Mouse (Mus musculus): ENCODE measurements around the gene Catsperg2. TPM values are rescaled to one million over a fixed set of nuclear protein-coding genes. Genes with fewer than 3 reads are reported as not detected.
"Not testable (repeated sequence)": the region's sequence is repeated elsewhere in the genome, so short reads cannot be mapped to it uniquely, and the experiment has no call there.

Catsperg2 gene
- total RNA-seq (2022) = not detected

DNA sequence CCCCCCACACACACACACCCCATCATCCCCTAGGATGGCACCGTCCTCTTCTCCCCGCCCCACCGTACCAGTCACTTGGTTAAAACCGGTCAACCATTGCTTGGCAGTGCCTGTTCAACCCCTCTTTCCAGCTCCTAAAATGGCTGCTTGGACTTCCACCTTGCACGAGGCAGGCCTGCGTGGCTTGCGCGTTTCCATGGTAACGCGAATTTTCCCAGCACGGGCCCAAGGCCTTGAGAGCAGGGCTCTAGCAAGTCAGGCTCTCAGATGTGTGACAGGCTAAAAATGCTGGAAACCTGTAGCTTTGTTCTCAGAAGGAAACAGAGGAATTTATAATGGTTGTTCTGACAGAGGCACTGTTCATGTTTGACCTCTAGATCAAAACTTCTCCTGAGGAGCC lies at the start of gene Catsperg2:
Catsperg2 (minus strand) TSS at position 173 of the 400 bp plus-strand sequence.
- DNase-seq (ENCODE audit: low spot score in 2 of 2) = not testable (repeated sequence)

DNA sequence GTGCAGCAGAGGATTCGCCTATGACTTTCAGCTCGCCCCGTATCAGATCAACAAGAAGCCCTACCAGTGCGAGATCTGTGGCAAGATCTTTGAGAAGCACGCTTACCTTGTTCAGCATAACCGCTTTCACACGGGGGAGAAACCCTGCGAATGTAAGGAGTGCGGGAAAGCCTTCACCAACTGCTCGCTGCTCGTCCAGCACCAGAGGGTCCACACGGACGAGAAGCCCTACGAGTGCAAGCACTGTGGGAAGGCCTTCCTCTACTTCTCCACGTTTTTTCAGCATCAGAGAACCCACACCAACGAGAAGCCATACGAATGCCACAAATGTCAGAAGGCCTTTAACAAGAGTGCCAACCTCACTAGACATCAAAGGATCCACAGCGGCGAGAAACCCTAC lies 49.7 kb upstream of the Catsperg2 start:
- DNase-seq (ENCODE audit: low spot score in 2 of 2) = no peak

DNA sequence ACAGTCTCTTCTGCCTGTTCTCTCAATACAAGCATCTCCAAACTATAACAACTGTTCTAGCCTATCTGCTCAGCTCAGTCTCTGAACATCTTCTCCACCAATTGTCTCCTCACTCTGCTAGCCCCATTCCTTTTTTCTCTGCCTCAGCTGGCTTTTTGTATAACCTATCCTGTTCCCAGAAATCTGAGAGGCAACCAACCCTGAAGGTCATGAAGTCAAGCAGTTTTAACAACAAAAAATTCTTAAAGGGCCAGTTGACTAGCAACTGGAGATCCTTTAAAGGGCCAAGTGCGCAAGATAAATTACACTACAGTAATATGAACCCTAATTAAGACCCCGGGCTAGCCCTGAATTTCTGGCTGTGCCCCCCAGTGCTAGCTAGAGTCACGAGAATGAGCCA lies 47.5 kb upstream of the Catsperg2 start:
- DNase-seq (ENCODE audit: low spot score in 2 of 2) = no peak

DNA sequence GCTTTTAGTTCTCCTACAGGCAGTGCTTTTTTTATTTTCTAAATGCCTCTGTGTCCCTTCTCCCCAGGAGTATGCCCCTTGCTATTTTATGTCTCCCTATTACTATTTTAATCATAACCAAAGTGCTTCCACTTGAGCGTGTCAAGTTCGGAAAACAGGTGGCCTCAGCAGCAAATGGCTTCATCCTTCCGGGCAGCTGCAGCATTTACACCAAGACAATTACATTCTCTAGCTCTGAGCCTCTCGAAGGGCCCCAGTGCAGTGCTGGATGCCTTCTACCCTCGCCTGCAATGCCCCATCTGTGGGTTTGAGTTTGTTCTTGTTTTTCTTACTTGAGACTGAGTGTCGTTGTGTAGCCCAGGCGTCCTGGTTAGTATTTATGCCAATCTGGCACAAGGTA lies 46.7 kb upstream of the Catsperg2 start:
- DNase-seq (ENCODE audit: low spot score in 2 of 2) = no peak

DNA sequence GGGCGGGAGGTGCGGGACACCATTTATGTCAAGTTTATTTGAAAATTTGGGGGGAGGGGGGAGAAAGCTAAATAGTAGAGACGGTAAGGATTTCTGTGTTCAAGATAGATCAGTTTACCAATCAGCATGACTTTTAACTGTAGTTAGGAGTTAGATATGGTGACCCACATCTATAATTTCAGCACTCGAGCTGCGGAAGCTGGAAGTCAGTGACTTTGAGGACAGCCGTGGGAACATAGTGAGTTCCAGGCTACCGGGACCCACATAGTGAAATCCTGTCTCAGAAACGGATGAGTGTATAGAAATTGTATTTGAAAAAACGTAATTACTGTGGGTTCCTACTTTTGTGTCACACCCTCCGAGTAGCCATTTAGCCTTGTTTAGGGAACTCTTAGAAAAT lies 42.1 kb upstream of the Catsperg2 start:
- no peak for DNase-seq (ENCODE audit: low spot score in 2 of 2)

DNA sequence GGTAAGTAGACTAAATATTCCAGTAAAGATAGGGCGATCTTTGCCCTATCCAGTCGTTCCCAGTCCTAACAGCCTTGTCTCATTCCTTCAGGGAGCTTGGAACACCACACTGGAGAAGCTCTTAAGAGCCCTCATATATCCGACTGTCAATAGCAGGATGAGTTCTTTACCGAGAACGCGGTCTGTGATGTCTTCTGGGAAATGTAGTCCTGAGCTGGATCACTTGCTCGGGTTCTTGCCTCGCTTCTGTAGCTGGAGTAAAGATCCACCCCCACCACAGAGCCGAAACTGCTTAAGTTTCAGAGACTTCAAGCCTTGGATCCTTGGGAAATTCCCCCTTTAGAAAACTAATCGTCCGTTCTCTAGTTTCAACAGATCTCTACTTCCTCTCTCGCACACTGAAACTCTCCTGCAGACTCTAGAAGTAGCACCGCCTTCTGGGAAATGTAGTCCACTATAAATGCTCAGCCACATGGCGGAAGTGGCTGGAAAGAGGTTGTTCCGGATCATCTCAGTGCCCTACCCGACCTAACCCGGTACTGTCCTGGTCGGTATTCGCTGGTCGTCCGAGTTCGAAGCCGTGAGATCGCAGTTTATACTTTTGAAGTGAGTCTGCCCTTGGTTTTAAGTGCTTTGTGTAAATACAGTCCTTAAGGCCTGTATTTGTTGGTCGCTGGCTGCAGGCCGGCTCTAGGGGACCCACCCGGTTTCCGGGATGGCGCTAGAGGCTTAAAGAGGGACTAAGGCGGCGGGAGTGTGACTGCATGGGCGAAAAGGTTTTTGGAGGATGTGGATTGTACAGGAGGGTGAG lies 41.5 kb upstream of the Catsperg2 start, which contains the start of gene Zfp84:
Zfp84 (plus strand) TSS at position 463 of the 811 bp plus-strand sequence.
- DNase-seq (ENCODE audit: low spot score in 2 of 2) = peak; percentile 80 to 82

DNA sequence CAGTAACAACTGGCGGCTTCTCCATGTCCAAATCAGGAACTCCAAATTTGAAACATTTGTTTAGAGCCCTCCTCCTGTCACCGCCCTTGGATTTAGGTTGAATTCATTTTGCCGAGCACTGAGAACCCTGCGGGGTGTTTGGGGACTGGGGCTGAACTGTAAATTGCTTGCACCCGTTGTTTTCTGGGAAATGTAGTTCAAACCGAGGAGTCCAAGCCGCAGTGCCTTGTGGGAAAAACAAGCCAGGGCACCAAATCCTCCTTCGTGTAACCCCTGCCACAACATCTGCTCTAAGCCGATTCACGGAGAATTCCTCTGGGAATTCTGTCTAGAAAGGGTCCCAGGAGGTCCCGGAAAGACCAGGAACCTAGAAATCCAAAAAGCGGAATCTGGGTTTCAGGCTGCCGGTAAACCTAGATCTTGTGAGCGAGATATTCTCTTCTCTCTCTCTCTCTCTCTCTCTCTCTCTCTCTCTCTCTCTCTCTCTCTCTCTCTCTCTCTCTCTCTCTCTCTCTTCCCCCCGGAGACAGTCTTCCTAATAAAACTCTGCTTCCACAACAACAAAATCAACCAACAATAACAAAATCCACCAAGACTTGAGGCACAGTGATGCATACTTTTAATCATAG lies 40.3 kb upstream of the Catsperg2 start:
- DNase-seq (ENCODE audit: low spot score in 2 of 2) = peak; percentile 64 to 66

DNA sequence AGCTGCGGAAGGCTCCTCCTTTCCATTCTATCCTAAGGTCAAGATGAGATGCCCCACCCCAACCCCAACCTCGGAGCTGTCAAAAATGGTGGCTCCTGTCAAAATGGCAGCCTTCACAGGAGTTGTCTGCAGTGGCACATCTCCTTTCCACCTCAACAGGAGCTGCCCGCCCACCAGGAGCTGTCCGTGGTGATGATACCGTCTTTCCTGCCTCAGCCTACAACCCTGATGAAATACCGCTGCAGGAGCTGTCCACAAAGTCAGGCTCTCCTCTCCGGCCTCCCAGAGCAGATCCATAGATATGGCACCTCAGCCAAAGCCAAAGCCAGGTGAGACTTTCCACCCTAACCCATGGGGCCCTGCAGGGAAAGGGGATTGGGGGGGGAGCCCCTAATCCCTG lies 37.9 kb upstream of the Catsperg2 start:
- no peak for DNase-seq (ENCODE audit: low spot score in 2 of 2)

DNA sequence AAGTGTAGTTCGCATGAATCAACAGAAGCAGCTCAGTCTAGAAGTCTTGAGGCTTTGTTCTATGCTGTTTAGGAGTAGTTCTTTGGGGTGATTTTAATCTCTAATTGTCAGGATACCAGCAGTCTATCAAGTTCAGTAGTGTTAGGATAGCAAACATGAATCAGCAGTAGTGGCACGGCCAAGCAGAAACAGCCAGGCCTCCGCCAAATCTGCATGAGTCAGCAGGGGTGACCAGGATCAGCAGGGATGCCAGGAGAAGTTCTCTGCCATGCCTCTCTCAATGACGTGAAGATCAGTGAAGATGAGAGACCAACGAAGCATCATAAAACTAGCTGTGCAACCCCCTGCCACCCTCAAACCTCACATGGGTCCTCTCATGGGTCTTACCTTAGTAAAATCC lies 33.6 kb upstream of the Catsperg2 start:
- DNase-seq (ENCODE audit: low spot score in 2 of 2) = no peak

DNA sequence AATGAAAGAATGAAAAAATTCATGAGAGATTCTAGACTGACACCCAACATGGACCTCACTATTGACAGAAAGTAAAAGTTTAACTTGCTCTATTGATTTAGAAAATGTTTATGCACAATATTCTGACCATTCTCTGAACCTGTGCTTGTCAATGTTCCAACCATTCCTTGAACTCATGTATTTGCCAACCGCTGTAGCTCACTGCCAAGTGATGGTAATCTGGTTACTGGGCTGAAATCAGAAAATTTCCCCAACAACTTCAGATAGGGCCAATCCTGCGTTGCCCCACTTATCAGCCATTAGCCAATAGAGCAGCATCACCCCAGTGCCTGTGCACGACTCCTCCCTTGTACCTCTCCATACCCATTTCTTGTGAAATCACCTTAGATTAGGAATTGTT lies 15.4 kb upstream of the Catsperg2 start:
- no peak for DNase-seq (ENCODE audit: low spot score in 2 of 2)

DNA sequence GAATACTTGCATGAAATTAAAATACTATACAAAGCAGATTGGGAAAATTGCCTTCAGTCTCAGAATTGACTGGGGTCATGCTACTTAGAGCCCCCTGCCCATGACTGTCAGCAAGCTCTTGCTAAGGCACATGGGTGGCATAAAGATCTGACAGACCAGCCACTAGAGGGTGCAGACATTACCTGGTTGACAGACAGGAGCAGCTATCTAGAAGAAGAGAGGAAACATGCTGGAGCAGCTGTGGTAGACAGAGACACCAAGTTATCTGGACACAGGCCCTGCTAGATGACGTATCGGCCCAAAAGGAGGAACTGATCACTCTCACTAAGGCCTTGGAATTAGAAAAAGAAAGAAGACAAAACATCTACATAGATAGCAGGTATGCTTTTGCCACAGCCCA lies 1.2 kb upstream of the Catsperg2 start:
- DNase-seq (ENCODE audit: low spot score in 2 of 2) = no peak

DNA sequence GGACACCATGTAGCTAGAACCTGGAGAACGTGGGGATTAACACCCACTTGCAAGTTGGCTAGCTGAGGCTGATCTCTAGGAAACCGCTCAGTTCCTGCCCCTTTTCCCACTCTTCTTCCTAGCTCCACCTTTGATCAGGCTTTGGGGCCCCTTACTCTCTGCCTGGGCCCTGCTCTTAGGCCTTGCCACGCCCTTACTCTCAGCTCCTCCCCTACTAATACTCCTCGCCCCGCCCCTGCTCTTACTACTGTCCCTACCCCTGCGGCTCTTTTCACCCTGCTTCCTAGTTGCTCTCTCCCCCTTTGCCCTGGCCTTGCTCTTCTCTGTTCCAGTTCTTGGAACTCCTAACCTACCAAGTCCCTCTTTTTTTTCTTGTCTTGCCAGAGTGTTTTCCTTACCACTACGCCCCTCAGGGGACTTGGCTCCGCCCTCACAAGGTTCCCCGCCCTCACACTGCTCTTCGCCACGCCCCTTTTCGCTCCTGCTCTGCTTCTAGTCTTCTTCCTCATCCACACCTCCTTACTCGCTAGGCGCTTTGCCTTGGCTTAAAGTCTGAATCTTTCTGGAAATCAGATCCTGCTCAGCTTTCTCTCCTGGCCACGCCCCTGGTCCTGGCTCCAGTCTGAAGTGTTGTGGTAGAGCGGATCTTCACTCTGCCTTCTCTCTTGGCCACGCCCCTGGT lies 1.2 kb downstream of the Catsperg2 start:
- DNase-seq (ENCODE audit: low spot score in 2 of 2) = not testable (repeated sequence)

DNA sequence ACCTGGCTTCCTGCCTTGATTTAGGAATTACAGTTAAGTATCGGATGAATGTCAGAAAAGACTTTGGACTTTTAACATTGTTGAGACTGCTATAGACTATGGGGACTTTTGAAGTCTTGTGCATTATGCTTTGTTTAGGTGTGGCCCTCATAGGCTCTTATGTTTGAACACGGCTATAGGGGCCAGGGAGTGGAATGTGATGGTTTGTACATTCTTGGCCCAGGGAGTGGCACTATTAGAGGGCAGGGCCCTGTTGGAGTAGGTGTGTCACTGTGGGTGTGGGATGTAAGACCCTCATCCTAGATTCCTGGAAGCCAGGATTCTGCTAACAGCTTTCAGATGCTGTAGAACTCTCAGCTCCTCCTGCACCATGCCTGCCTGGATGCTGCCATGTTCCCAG lies 17.9 kb downstream of the Catsperg2 start:
- not testable (repeated sequence) for DNase-seq (ENCODE audit: low spot score in 2 of 2)

DNA sequence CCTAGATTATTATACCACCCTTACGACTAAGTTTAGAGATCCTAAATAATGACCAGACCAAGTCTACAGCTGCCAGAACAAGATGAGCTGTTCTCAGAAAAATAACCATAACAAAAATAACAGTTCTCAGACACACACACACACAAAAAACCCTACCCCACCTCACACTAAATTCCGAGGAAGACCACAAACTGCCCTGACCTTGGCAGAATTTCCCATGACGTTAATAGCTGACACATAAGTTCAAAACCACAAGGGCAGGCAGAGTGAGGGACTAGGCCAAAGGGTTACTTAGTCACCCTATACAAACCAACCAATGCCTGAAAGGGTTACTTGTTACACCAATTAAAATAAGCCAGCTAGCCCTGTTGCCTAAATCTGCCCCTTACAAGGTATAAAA lies 31.6 kb downstream of the Catsperg2 start:
- DNase-seq (ENCODE audit: low spot score in 2 of 2) = not testable (repeated sequence)

DNA sequence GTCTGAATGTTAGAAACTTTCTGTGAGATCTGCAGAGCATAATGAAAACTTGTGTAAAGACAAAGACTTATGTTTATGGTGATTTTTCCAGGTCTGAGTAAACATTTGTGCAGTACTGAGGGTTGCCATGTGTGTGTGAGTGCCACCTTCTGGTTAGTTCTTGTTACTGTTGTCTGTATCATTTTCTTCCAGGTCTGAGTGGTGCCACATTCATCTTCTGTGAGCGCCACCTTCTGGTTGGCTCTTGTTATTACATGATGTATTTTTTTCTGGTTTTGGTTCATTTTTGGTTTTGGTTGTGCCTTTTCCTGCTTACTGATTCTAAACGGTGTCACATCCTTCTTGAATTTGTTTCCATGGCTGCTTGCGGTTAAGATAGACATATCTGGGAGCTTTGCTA lies 45.0 kb downstream of the Catsperg2 start:
- no peak for DNase-seq (ENCODE audit: low spot score in 2 of 2)

Small RNA genes lying within 50 kb of the gene (microRNA-seq; reads per million reads assigned to microRNA genes)
- not detected for gene Mir1964

Other genes with a start within 250 kb of the Catsperg2 start
- gene Sipa1l3, start 208.4 kb downstream of the Catsperg2 start, total RNA-seq (2022) = 1 to 10 TPM; 5.3 to 7.0 (median 6.2) TPM
- gene Zfp84, start 41.5 kb upstream of the Catsperg2 start, total RNA-seq (2022) = 1 to 10 TPM; 6.6 to 9.1 (median 7.4) TPM
- gene Zfp30, start 57.0 kb upstream of the Catsperg2 start, total RNA-seq (2022) = 1 to 10 TPM; 1.7 to 2.9 (median 2.5) TPM
- gene Zfp790, start 89.1 kb upstream of the Catsperg2 start, total RNA-seq (2022) = 1 to 10 TPM; 8.1 to 8.9 (median 8.6) TPM
- gene Zfp940, start 126.6 kb upstream of the Catsperg2 start, total RNA-seq (2022) = 1 to 10 TPM; 2.6 to 4.6 (median 3.1) TPM
- gene Zfp420, start 132.9 kb upstream of the Catsperg2 start, total RNA-seq (2022) = 1 to 10 TPM; 3.0 to 4.6 (median 3.5) TPM
- gene Zfp27, start 179.5 kb upstream of the Catsperg2 start, total RNA-seq (2022) = 1 to 10 TPM; 6.5 to 9.3 (median 7.1) TPM
- gene Zfp383, start 181.2 kb upstream of the Catsperg2 start, total RNA-seq (2022) = 1 to 10 TPM; 5.8 to 7.7 (median 6.9) TPM
- gene Zfp74, start 227.1 kb upstream of the Catsperg2 start, total RNA-seq (2022) = 1 to 10 TPM; 4.9 to 7.3 (median 6.3) TPM